Comparison of ENCODE assay signal across 9 mouse cellular contexts in the genomic region with DNA sequence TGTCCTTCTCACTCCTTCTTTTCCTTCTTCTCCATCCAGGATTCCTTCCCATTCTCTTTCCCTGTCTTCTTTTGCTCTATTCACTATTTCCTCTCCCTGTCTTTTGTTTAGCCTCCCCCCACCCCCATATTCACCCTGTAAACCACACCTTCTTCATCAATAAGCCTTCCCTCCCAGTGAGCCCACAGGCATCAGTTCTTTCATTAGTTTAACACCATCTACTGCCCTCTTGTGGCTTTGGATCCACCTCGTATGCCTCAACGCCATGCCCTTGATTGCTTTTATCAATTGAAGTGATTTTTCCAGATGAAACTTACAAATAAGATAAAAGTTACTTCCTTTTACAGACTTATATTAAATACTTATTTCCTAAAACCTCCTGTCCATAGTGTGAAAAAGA.
DNase-seq lines count a peak whose midpoint lies in the region; ATAC-seq and TF ChIP-seq lines count a peak whose summit lies in the region.
"Had no signal": no experiment of that assay in that cellular context is flagged by ENCODE, and none has a peak within 500 bp of the region (broad histone marks: within the 10 kb centered on the region; RNA-seq: fewer than 3 reads in every experiment).

No protein-coding gene starts in this region.

- intact Hi-C loops in heart, adult 2 months (cut with DNase I): no loop called here

- H3K27me3 ChIP-seq in heart, adult 2 months (ENCODE audit: control insufficient read depth, insufficient read depth, low read length): no peaks in the 10 kb centered on the region
- no peaks in the 10 kb centered on the region for H3K27me3 ChIP-seq in E14TG2a.4 (ENCODE audit: insufficient read depth, low read length)
- no peaks in the 10 kb centered on the region for H3K27me3 ChIP-seq in neural tube, embryonic 11.5 days (ENCODE audit: control insufficient read depth, insufficient read depth, low read length)
- H3K27me3 ChIP-seq: limb, embryonic 13.5 days had no signal

- DNase-seq in heart, adult 2 months: no peak
- no peak for DNase-seq in heart, adult 9 months (ENCODE audit: low spot score in 2 of 2)
- peak; percentile 72 to 73 for DNase-seq in cerebellum, postnatal 14 days
- DNase-seq in layer of hippocampus, adult 11-12 months (ENCODE audit: low spot score): peak; percentile 33
- DNase-seq in neural tube, embryonic 11.5 days (ENCODE audit: low spot score): peak; percentile 32
- no peak for DNase-seq in ovary, postnatal 10 days (ENCODE audit: low spot score)
- no peak for DNase-seq in adrenal gland, postnatal 25 days

- H3K4me2 ChIP-seq in neural tube, embryonic 11.5 days (ENCODE audit: low read depth): no peak overlapping the region
- H3K4me2 ChIP-seq: limb, embryonic 13.5 days had no signal

- H3K79me2 ChIP-seq in heart, adult 2 months (replicated peaks; ENCODE audit: control insufficient read depth, insufficient read depth, low read length): no peaks in the 10 kb centered on the region

- no peak overlapping the region for H3K9ac ChIP-seq in heart, adult 2 months (ENCODE audit: low read depth, low read length)
- no peak overlapping the region for H3K9ac ChIP-seq in neural tube, embryonic 11.5 days (ENCODE audit: low read length)
- H3K9ac ChIP-seq: limb, embryonic 13.5 days had no signal

- no peak for TF ChIP-seq POLR2A in heart, adult 2 months (IDR thresholded peaks at IDR 0.05; ENCODE audit: insufficient read depth, low read depth, low read length)

- no peaks in the 10 kb centered on the region for H3K9me3 ChIP-seq in E14TG2a.4 (ENCODE audit: low read length)
- no peaks in the 10 kb centered on the region for H3K9me3 ChIP-seq in neural tube, embryonic 11.5 days (ENCODE audit: control insufficient read depth, low read length)
- H3K9me3 ChIP-seq: limb, embryonic 13.5 days had no signal

- 10% methylated on average over 2 of the region's 2 CpGs for WGBS in heart, adult 2 months
- 26% methylated on average over 2 of the region's 2 CpGs for WGBS in neural tube, embryonic 11.5 days

- peak; percentile 52 for TF ChIP-seq CTCF in heart, adult 2 months (IDR thresholded peaks at IDR 0.05)
- TF ChIP-seq CTCF in E14TG2a.4 (conservative IDR thresholded peaks at IDR 0.05; ENCODE audit: low read length): peak; percentile 20; the same call in 1 of the 2 replicates

- H3K27ac ChIP-seq in heart, adult 2 months: no peak overlapping the region
- no peak overlapping the region for H3K27ac ChIP-seq in neural tube, embryonic 11.5 days (ENCODE audit: low read depth, low read length)
- H3K27ac ChIP-seq: limb, embryonic 13.5 days had no signal

- ATAC-seq in neural tube, embryonic 11.5 days (ENCODE audit: insufficient read depth, low FRiP score, low TSS enrichment): peak; percentile 68; the same call in 1 of the 2 replicates

- H3K4me3 ChIP-seq in heart, adult 2 months: no peak overlapping the region
- no peak overlapping the region for H3K4me3 ChIP-seq in E14TG2a.4 (replicated peaks; ENCODE audit: low read length)
- no peak overlapping the region for H3K4me3 ChIP-seq in neural tube, embryonic 11.5 days (ENCODE audit: low read depth, low read length)
- H3K4me3 ChIP-seq: limb, embryonic 13.5 days had no signal

- no peak for TF ChIP-seq EP300 in heart, adult 2 months (IDR thresholded peaks at IDR 0.05; ENCODE audit: insufficient read depth, low read depth, low read length)

- no peaks in the 10 kb centered on the region for H3K4me1 ChIP-seq in heart, adult 2 months (ENCODE audit: control insufficient read depth, insufficient read depth, low read length)
- H3K4me1 ChIP-seq in E14TG2a.4 (replicated peaks; ENCODE audit: low read depth, low read length): no peaks in the 10 kb centered on the region
- H3K4me1 ChIP-seq in neural tube, embryonic 11.5 days (ENCODE audit: control insufficient read depth, insufficient read depth, low read length): no peaks in the 10 kb centered on the region
- H3K4me1 ChIP-seq: limb, embryonic 13.5 days had no signal

- H3K36me3 ChIP-seq in heart, adult 2 months (ENCODE audit: control insufficient read depth, insufficient read depth, low read length): no peaks in the 10 kb centered on the region
- H3K36me3 ChIP-seq in E14TG2a.4 (ENCODE audit: insufficient read depth, low read length): no peaks in the 10 kb centered on the region
- H3K36me3 ChIP-seq in neural tube, embryonic 11.5 days (ENCODE audit: control insufficient read depth, insufficient read depth, low read length): no peaks in the 10 kb centered on the region
- H3K36me3 ChIP-seq: limb, embryonic 13.5 days had no signal

Comparison
In these comparisons a context has a peak if more than half of its experiments do, and no peak if none do; other contexts are left out.
1. DNase-seq: peak in cerebellum, postnatal 14 days (2 of 2), layer of hippocampus, adult 11-12 months (single experiment) and neural tube, embryonic 11.5 days (single experiment); none in heart, adult 2 months (0 of 2), heart, adult 9 months (0 of 2), ovary, postnatal 10 days (single experiment) and adrenal gland, postnatal 25 days (single experiment).